Mouse (Mus musculus): ENCODE measurements at regions not wholly inside any gene's neighbourhood (a gene's known extent, or its start where the extent isn't known, plus 50 kb on each side); places are given as distances from the start of the nearest gene placed in this dataset.
A peak's percentile ranks its signal among the peaks of the same experiment; 100 is the strongest.

DNA sequence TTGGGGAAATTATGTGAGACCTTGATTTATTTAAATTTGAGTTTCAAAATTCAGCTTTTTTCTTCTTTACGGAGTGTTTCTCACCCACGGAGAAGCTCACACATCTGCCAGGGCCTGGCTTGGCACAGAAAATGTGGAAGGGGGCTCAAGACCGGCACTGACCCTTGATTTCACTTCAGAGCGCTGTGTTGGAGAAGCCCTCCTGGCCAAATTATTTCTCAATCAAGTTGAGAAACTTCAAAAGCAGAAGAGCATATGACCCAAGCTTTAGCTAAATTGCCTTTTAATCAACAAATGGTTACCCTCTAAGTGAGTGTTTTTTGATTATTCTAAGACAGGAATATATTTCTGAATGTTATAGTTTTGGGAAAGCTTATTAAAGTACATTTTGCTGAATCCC lies 197.2 kb upstream of the Rgmb start:
- 81% methylated on average over 4 of the region's 4 CpGs for WGBS
- H3K9ac ChIP-seq = no peak overlapping the region
- no peak for ATAC-seq (ENCODE audit: insufficient number of reproducible peaks, insufficient read depth, low FRiP score, low TSS enrichment, low read depth)
- no peak overlapping the region for H3K27ac ChIP-seq
- H3K4me1 ChIP-seq = no peaks in the 10 kb centered on the region
- H3K27me3 ChIP-seq = no peaks in the 10 kb centered on the region
- no peak overlapping the region for H3K4me3 ChIP-seq
- H3K36me3 ChIP-seq = no peaks in the 10 kb centered on the region
- H3K4me2 ChIP-seq = no peak overlapping the region
- no peaks in the 10 kb centered on the region for H3K9me3 ChIP-seq

DNA sequence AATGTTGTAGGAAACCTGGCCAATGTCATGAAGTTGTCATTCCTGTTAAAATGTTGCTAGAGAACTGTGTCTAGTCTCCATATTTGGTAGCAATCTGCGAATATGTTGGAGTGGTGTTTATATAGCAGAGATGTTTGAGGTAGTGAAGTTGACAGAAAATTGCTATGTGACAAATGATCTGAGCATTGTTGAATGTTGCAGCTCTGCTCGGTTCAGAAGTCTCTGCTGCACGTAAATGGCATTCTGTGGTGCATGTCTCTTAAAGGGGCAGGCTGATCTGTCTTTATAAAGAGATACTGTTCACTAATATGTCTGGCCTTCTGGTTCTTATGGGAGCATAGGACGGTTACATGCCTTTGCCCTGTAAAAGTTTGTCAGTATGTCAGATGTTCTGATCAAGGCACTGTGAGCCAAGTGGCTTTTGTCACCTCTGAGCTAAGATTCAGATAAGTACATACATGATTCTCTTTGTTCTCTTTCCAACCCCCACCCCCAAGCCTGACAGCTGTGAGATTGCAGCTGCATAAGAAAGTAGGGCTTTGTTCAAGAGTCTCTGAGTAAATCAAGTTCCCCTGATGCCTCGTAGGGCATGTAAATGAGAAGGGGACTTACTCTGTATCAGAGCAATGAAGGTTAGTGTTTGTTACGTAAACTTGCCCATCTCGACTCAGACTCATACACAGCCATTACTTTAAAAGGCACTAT lies 174.2 kb upstream of the Rgmb start:
- H3K36me3 ChIP-seq = no peaks in the 10 kb centered on the region
- H3K27ac ChIP-seq = no peak overlapping the region
- H3K4me1 ChIP-seq = no peaks in the 10 kb centered on the region
- ATAC-seq (ENCODE audit: insufficient number of reproducible peaks, insufficient read depth, low FRiP score, low TSS enrichment, low read depth) = no peak
- H3K4me3 ChIP-seq = no peak overlapping the region
- WGBS = 31% methylated on average over 7 of the region's 7 CpGs
- no peaks in the 10 kb centered on the region for H3K27me3 ChIP-seq
- no peak overlapping the region for H3K9ac ChIP-seq
- H3K9me3 ChIP-seq = no peaks in the 10 kb centered on the region
- H3K4me2 ChIP-seq = no peak overlapping the region

DNA sequence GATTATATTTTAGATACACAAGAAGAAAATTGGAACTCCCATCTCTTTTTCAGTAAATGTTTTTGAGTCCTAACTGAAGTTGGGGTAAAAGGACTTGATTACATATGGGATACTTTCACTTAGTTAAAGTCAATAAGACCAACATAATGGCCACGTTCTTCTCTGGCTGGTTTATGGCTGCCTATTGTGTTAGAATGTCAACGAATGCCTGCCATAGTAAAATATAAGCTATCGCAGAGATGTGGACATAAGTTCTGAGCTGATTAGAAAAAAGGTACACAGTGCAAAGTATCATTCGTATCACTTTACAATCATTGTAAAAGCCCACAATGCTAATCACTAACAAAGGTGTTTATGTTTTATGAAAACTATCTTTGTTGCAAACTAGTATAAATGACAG lies 173.2 kb upstream of the Rgmb start:
- Histone ChIP-seq H3K27ac (no peak overlapping the region), H3K36me3 (no peaks in the 10 kb centered on the region), H3K4me1 (no peaks in the 10 kb centered on the region), H3K27me3 (no peaks in the 10 kb centered on the region), H3K9me3 (no peaks in the 10 kb centered on the region), H3K4me2 (no peak overlapping the region), H3K4me3 (no peak overlapping the region), H3K9ac (no peak overlapping the region)
- no peak for ATAC-seq (ENCODE audit: insufficient number of reproducible peaks, insufficient read depth, low FRiP score, low TSS enrichment, low read depth)
- 81% methylated on average over 4 of the region's 4 CpGs for WGBS

DNA sequence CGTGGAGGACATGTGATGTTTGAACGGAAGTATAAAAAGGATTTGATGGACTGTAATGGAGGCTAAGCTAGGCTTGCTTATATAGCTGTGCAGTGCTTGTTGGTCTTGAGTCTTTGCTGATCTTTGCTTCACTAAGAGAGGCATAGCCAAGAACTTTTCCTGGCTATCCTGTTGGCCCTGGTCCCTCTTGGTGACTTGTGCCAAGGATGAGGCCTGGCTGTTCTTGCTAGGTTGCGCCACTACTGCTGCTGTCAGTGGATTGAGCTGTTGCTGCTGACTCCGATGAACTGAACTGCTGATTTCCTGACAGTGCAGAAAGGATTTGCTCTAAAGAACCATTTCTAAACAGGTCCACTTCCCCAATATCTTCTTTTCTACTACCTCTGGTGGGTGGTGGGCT lies 167.9 kb upstream of the Rgmb start:
- H3K36me3 ChIP-seq = no peaks in the 10 kb centered on the region
- H3K27me3 ChIP-seq = no peaks in the 10 kb centered on the region
- over 99% methylated on average over 4 of the region's 4 CpGs for WGBS

DNA sequence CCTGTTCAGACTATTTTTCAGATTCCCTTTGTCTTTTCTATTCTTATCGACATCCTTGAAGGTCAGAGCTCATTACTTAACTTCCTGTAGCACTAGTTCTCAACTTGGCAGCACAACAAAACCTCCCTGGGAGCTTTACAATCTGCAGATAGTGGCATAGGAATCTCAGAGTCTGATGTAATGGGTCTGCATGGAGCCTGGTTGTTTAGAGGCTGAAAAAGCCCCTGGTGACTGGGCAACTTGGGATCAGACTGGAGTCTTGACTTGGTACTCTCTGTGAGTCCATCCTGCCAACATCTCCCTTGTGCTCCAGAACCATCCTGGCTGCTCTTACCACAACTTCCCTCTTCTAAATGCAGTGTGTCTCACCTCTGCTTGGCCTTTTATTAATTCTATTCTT lies 166.4 kb upstream of the Rgmb start:
- H3K36me3 ChIP-seq = no peaks in the 10 kb centered on the region
- no peak overlapping the region for H3K27ac ChIP-seq
- no peak overlapping the region for H3K9ac ChIP-seq
- ATAC-seq (ENCODE audit: insufficient number of reproducible peaks, insufficient read depth, low FRiP score, low TSS enrichment, low read depth) = no peak
- 0 out of 2 replicates have a peak, but pooled peaks cover 4% of the 10 kb centered on the region for H3K4me1 ChIP-seq
- H3K27me3 ChIP-seq = no peaks in the 10 kb centered on the region
- 35% methylated on average over 1 of the region's 1 CpGs for WGBS
- no peaks in the 10 kb centered on the region for H3K9me3 ChIP-seq
- no peak overlapping the region for H3K4me3 ChIP-seq
- H3K4me2 ChIP-seq = no peak overlapping the region

More for the DNA sequence above, 167.9 kb upstream of the Rgmb start:
- Histone ChIP-seq H3K9me3 (no peaks in the 10 kb centered on the region), H3K27ac (no peak overlapping the region), H3K9ac (no peak overlapping the region), H3K4me3 (no peak overlapping the region), H3K4me2 (no peak overlapping the region), H3K4me1 (0 out of 2 replicates have a peak, but pooled peaks cover 3% of the 10 kb centered on the region)
- no peak for ATAC-seq (ENCODE audit: insufficient number of reproducible peaks, insufficient read depth, low FRiP score, low TSS enrichment, low read depth)

DNA sequence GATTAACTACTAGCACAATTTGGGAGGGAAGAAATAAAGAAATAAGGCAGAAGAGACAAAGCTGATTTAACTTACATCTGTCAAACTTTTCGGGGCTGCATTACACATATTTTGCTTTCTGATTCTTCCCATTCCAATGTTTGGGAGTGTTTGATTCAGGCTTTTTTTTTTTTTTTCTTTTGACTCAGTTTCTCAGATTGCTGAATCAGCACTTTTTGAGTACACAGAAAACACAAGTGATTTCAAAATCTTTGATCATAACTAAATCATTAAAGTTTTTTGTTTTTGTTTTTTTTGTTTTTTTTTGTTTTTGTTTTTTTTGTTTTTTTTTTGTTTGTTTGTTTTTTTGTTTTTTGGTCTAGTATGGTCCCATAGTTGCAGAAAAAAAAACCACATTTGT lies 164.7 kb upstream of the Rgmb start:
- H3K27me3 ChIP-seq = no peaks in the 10 kb centered on the region
- H3K9me3 ChIP-seq = no peaks in the 10 kb centered on the region
- H3K4me3 ChIP-seq = no peak overlapping the region
- no peak overlapping the region for H3K4me2 ChIP-seq
- no peaks in the 10 kb centered on the region for H3K36me3 ChIP-seq
- no peak overlapping the region for H3K27ac ChIP-seq
- no peak overlapping the region for H3K9ac ChIP-seq
- 84% methylated on average over 1 of the region's 1 CpGs for WGBS
- H3K4me1 ChIP-seq = 0 out of 2 replicates have a peak, but pooled peaks cover 4% of the 10 kb centered on the region
- no peak for ATAC-seq (ENCODE audit: insufficient number of reproducible peaks, insufficient read depth, low FRiP score, low TSS enrichment, low read depth)

DNA sequence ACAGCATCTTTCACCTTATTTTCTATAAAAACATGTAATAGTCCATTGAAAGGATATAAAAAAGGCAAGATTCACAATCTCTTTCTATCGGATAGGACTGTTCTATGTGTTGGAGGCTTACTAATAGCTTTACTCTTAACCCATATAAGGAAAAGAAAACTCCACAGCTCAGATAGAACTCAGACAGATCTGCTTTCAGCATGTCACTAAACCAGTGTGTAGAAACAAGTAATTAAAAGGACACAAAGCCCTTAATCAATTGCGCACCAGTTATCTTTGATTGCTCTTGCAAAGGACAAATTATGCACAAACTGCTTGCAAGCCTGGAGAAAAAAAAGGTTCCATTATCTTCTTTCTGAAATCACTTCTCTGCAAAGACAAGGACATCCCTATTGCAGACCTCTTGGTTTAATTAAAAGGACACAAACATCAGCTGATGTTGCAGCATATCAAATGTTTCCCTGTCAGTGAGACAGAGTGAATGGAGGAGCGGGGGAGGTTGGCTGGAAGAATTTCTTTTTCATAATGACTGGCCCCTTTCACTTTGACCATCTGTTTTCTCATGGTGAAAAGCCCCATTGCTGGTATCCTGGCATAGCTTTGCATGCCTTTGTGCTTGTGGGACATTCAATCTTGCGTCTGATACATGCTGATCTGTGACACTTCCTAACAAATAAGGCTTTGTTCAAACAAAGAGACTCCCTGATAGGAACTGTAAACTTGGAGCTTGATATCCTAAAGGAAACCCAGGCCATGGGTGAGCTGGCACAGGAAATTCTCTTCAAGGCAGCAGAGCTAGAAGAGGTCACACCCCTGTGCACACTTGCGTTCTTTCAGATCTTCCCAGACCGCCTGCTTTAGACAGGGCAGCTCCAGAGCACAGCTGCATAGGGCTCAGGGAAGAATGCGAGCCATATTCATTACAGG lies 162.8 kb upstream of the Rgmb start:
- no peaks in the 10 kb centered on the region for H3K36me3 ChIP-seq
- 26% methylated on average over 7 of the region's 7 CpGs for WGBS
- H3K4me2 ChIP-seq = no peak overlapping the region
- H3K27ac ChIP-seq = no peak overlapping the region
- H3K4me1 ChIP-seq = 0 out of 2 replicates have a peak, but pooled peaks cover 4% of the 10 kb centered on the region
- H3K4me3 ChIP-seq = no peak overlapping the region
- ATAC-seq (ENCODE audit: insufficient number of reproducible peaks, insufficient read depth, low FRiP score, low TSS enrichment, low read depth) = peak; percentile 32; the same call in 1 of the 2 replicates
- H3K9ac ChIP-seq = no peak overlapping the region
- H3K27me3 ChIP-seq = no peaks in the 10 kb centered on the region
- no peaks in the 10 kb centered on the region for H3K9me3 ChIP-seq

DNA sequence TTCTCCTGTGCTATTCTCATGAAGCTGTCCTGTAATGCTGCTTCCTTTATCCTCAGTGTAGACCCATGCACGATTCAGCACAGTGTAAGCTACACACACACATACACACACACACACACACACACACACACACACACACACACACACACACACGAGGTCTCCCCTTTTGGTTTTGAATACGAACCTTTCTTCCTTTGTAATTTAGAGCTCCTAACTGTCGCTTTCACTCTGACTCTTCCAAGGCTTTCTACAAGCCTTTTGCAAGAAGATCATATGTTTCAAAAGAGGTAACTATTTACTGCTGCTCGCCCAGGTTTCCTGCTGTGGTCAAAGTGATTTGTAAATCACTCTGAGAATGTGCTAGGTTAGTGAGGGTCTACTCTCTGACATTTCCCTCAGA lies 161.1 kb upstream of the Rgmb start:
- Histone ChIP-seq H3K27me3 (no peaks in the 10 kb centered on the region), H3K4me2 (no peak overlapping the region), H3K36me3 (no peaks in the 10 kb centered on the region), H3K9ac (no peak overlapping the region), H3K27ac (no peak overlapping the region), H3K9me3 (no peaks in the 10 kb centered on the region), H3K4me3 (no peak overlapping the region), H3K4me1 (0 out of 2 replicates have a peak, but pooled peaks cover 4% of the 10 kb centered on the region)
- no peak for ATAC-seq (ENCODE audit: insufficient number of reproducible peaks, insufficient read depth, low FRiP score, low TSS enrichment, low read depth)
- 51% methylated on average over 5 of the region's 5 CpGs for WGBS

DNA sequence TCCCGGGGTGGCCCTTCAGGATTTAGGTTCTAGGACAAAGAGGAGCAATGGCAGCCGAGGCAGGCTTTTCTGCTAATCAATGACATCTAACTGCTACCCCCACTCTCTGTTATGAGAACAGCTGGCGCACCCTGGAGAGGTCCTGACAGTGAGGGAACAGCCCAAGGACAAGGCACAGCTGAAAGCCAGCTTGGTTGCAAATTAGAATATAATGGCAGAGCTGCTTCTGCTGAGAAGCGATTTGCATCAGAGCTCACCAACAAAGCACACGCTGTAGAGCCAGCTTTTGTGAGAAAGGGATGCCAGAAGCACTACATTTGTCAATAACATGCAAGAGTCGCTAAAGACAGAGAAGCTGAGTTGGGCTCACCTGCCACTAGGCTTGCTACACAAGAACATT lies 159.5 kb upstream of the Rgmb start:
- ATAC-seq (ENCODE audit: insufficient number of reproducible peaks, insufficient read depth, low FRiP score, low TSS enrichment, low read depth) = no peak
- Histone ChIP-seq H3K4me2 (no peak overlapping the region), H3K4me1 (0 out of 2 replicates have a peak, but pooled peaks cover 4% of the 10 kb centered on the region), H3K36me3 (no peaks in the 10 kb centered on the region), H3K9me3 (no peaks in the 10 kb centered on the region), H3K4me3 (no peak overlapping the region), H3K9ac (no peak overlapping the region), H3K27me3 (no peaks in the 10 kb centered on the region), H3K27ac (no peak overlapping the region)
- 14% methylated on average over 6 of the region's 6 CpGs for WGBS

DNA sequence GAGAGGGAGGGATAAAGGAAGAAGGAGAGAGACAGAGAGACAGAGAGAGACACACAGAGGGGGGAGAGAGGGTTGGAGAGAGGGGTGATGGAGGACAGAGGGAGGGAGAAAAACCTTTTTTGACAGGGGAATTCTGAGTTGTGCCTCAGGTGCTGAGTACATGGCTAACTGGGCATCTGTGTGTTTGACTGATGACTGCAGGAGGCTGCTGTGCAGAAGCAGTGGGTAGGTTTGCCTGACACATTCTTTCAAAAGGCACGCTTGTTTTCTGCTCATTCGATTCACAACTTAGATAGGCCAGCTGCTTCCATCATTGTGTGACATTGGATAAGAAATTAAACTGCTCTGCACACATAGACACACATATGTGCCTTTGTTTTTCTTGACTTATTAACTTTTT lies 150.7 kb upstream of the Rgmb start:
- H3K9me3 ChIP-seq = no peaks in the 10 kb centered on the region
- H3K27ac ChIP-seq = no peak overlapping the region
- no peak overlapping the region for H3K4me2 ChIP-seq
- no peaks in the 10 kb centered on the region for H3K27me3 ChIP-seq
- 59% methylated on average over 2 of the region's 2 CpGs for WGBS
- H3K4me1 ChIP-seq = no peaks in the 10 kb centered on the region
- no peak for ATAC-seq (ENCODE audit: insufficient number of reproducible peaks, insufficient read depth, low FRiP score, low TSS enrichment, low read depth)
- no peaks in the 10 kb centered on the region for H3K36me3 ChIP-seq
- no peak overlapping the region for H3K4me3 ChIP-seq
- H3K9ac ChIP-seq = no peak overlapping the region

DNA sequence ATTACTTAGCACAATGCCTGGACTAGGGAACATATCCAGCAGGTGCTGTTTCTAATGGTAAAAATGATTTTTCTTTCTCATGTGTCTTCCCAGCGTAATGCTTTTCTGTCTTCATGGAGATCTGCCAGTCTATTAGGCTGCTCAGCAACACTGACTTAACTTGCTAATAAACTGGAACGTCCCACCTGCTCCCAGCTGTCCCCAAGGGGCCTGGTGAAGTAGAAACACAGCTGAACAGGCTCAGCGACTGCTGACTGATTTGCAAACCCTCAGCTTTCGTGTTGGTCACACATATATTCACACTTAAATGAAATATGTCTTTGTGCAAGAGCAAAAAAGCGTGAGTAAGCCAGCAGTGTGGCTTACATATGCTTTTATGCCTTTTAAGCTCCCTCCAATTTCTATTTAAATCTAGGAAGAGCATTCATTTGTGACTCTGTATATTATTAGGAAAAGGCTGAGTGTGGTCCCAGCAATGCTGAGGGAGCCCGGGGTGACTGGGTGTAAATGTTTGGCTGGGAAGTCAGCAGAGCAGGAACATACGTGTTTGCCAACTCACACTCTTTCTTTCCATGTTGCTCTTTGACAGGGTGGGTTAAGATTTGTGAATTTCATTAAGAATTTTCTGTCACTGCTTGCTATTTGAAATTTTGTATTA lies 146.7 kb upstream of the Rgmb start:
- Histone ChIP-seq H3K4me1 (no peaks in the 10 kb centered on the region), H3K4me3 (no peak overlapping the region), H3K9ac (no peak overlapping the region), H3K4me2 (no peak overlapping the region), H3K27me3 (no peaks in the 10 kb centered on the region), H3K36me3 (no peaks in the 10 kb centered on the region), H3K27ac (no peak overlapping the region), H3K9me3 (no peaks in the 10 kb centered on the region)
- 41% methylated on average over 7 of the region's 7 CpGs for WGBS
- ATAC-seq (ENCODE audit: insufficient number of reproducible peaks, insufficient read depth, low FRiP score, low TSS enrichment, low read depth) = no peak

Data from embryonic facial prominence, embryonic 13.5 days (tissue).